Mouse (Mus musculus) lung, postnatal 10 days (tissue): ENCODE results near the gene 2510009E07Rik.
"Not testable (repeated sequence)": the region's sequence is repeated elsewhere in the genome, so short reads cannot be mapped to it uniquely, and the experiment has no call there.

Source experiments
- DNase-seq: peaks from one replicate; pipeline ENCODE4 v3.0.0; 2021

Gene 2510009E07Rik

GRCm38 (mm10) chr16:21673651-21674050, 20.8 kb downstream of the 2510009E07Rik start:
- DNase-seq, result not testable (repeated sequence)

- not testable (repeated sequence) for DNase-seq
Observed at GRCm38 (mm10) chr16:21673046-21673445, 21.4 kb downstream of the 2510009E07Rik start.

GRCm38 (mm10) chr16:21671878-21672277, 22.6 kb downstream of the 2510009E07Rik start:
- no peak for DNase-seq

- no peak for DNase-seq
Observed at GRCm38 (mm10) chr16:21665423-21665986, 29.0 kb downstream of the 2510009E07Rik start.

GRCm38 (mm10) chr16:21664633-21665363, 29.7 kb downstream of the 2510009E07Rik start:
- DNase-seq, result no peak

GRCm38 (mm10) chr16:21655961-21656360, 38.5 kb downstream of the 2510009E07Rik start:
- no peak for DNase-seq

GRCm38 (mm10) chr16:21655291-21655690, 39.2 kb downstream of the 2510009E07Rik start:
- DNase-seq, result peak; percentile 69

GRCm38 (mm10) chr16:21654384-21654783, 40.1 kb downstream of the 2510009E07Rik start:
- DNase-seq, result no peak

GRCm38 (mm10) chr16:21653151-21653550, 41.3 kb downstream of the 2510009E07Rik start:
- DNase-seq, result no peak

- no peak for DNase-seq
Observed at GRCm38 (mm10) chr16:21651161-21651560, 43.3 kb downstream of the 2510009E07Rik start.

- no peak for DNase-seq
Observed at GRCm38 (mm10) chr16:21650289-21650688, 44.2 kb downstream of the 2510009E07Rik start.

GRCm38 (mm10) chr16:21648800-21649199, 45.7 kb downstream of the 2510009E07Rik start:
- DNase-seq, result no peak

- DNase-seq, result no peak
Observed at GRCm38 (mm10) chr16:21646496-21646895, 48.0 kb downstream of the 2510009E07Rik start.

GRCm38 (mm10) chr16:21645915-21646314, 48.5 kb downstream of the 2510009E07Rik start:
- DNase-seq, result peak; percentile 27

GRCm38 (mm10) chr16:21644574-21644973, 49.9 kb downstream of the 2510009E07Rik start:
- DNase-seq, result no peak

- peak; percentile 87 for DNase-seq
Observed at GRCm38 (mm10) chr16:21644066-21644561, 50.4 kb downstream of the 2510009E07Rik start.

- peak; percentile 16 for DNase-seq
Observed at GRCm38 (mm10) chr16:21643621-21644041, 50.8 kb downstream of the 2510009E07Rik start.

GRCm38 (mm10) chr16:21642906-21643305, 51.6 kb downstream of the 2510009E07Rik start:
- DNase-seq, result peak; percentile 32

GRCm38 (mm10) chr16:21641944-21642343, 52.5 kb downstream of the 2510009E07Rik start:
- peak; percentile 42 for DNase-seq

- peak; percentile 36 for DNase-seq
Observed at GRCm38 (mm10) chr16:21640766-21641499, 53.5 kb downstream of the 2510009E07Rik start.

- peak; percentile 37 for DNase-seq
Observed at GRCm38 (mm10) chr16:21637201-21637819, 57.2 kb downstream of the 2510009E07Rik start.

- DNase-seq, result peak; percentile 52
Observed at GRCm38 (mm10) chr16:21636156-21636853, 58.2 kb downstream of the 2510009E07Rik start.
